Mouse (Mus musculus) liver, adult 2 months (tissue): ENCODE measurements around the gene Fancg. TPM values are rescaled to one million over a fixed set of nuclear protein-coding genes. Genes with fewer than 3 reads are reported as not detected.

Experiments
- DNase-seq: peaks from one replicate; pipeline ENCODE4 v3.0.0-alpha.2; 2011; ENCODE audit warnings: low read depth, low spot score; ENCODE audit errors: extremely low read depth
- H3K27ac ChIP-seq: fragments of 200-500 bp; replicated peaks from 2 replicates; pipeline ENCODE4 v1.5.1; 2012; ENCODE audit warnings: low read depth, mild to moderate bottlenecking, control low read depth, inconsistent platforms, low read length; ENCODE audit not compliant: insufficient read depth
- H3K27me3 ChIP-seq: fragments of 200-500 bp; 2 replicates; pipeline ENCODE4 v1.6.1; 2012; ENCODE audit warnings: mild to moderate bottlenecking, moderate library complexity, low read length, inconsistent platforms; ENCODE audit not compliant: control insufficient read depth, insufficient read depth
- H3K36me3 ChIP-seq: fragments of 200-500 bp; 2 replicates; pipeline ENCODE4 v1.6.1; 2012; ENCODE audit warnings: low read length, inconsistent platforms; ENCODE audit not compliant: control insufficient read depth, insufficient read depth
- H3K4me1 ChIP-seq: fragments of 200-500 bp; 2 replicates; pipeline ENCODE4 v1.6.1; 2011; ENCODE audit warnings: low read length; ENCODE audit not compliant: control insufficient read depth, insufficient read depth
- H3K4me3 ChIP-seq: fragments of 200-500 bp; 2 replicates; pipeline ENCODE4 v1.5.1; 2011; ENCODE audit warnings: low read depth, mild to moderate bottlenecking, control low read depth, low read length, moderate library complexity; ENCODE audit not compliant: insufficient read depth
- H3K79me2 ChIP-seq: fragments of 200-500 bp; 2 replicates; pipeline ENCODE4 v1.6.1; 2012; ENCODE audit warnings: inconsistent platforms, mild to moderate bottlenecking, low read length, moderate library complexity; ENCODE audit not compliant: control insufficient read depth, insufficient read depth
- H3K9ac ChIP-seq: fragments of 200-500 bp; 2 replicates; pipeline ENCODE4 v1.6.1; 2012; ENCODE audit warnings: low read depth, mild to moderate bottlenecking, control low read depth, inconsistent platforms, low read length
- CTCF ChIP-seq: fragments of 200-500 bp; IDR thresholded peaks from 2 replicates; pipeline ENCODE4 v1.5.1; 2011; ENCODE audit warnings: low read depth, low read length, control low read depth
- POLR2A ChIP-seq: fragments of 200-500 bp; IDR thresholded peaks from 2 replicates; pipeline ENCODE4 v1.6.1; 2011; ENCODE audit warnings: low read length, control low read depth; ENCODE audit not compliant: insufficient read depth; ENCODE audit errors: extremely low read depth
- WGBS: fragments of 180-500 bp; shearing (Covaris S2); methylation state at CpG from one replicate; pipeline ENCODE4 v1.1.7; 2018; 5-methylcytosine and 5-hydroxymethylcytosine counted together
- polyA plus RNA-seq: library from polyadenylated mRNA; depleted of rRNA; stranded (reverse); fragments of >200 nt; gene quantifications from 2 replicates; pipeline ENCODE4 v1.2.3, GENCODE M21; 2012
- total RNA-seq: library from RNA; depleted of rRNA; stranded (reverse); fragments of >200 nt; gene quantifications from 2 replicates; pipeline ENCODE4 v1.2.3, GENCODE M21; 2014

Fancg gene
- total and polyA plus RNA-seq, 2 experiments = 1.2 to 2.9 TPM

- peak within 1 kb of the TSS; percentile 76 for H3K4me3 ChIP-seq
- peaks cover 6% of the 10 kb centered on the region; the same call in 1 of the 2 replicates for H3K36me3 ChIP-seq
- peak within 1 kb of the TSS; percentile 94 for H3K27ac ChIP-seq
- peak; percentile 88 for DNase-seq
- 6% methylated on average over 42 of the region's 42 CpGs for WGBS
- no peaks in the 10 kb centered on the region; the same call in 1 of the 2 replicates for H3K79me2 ChIP-seq
- TF ChIP-seq CTCF (peak; percentile 95), POLR2A (no peak)
- H3K4me1 ChIP-seq = peaks cover 11% of the 10 kb centered on the region
- no peaks in the 10 kb centered on the region for H3K27me3 ChIP-seq
- H3K9ac ChIP-seq = peak within 1 kb of the TSS; percentile 77
Measured at GRCm38 (mm10) chr4:43025084-43025960, 15.0 kb upstream of the Fancg start, which contains the start of gene Pigo. Pigo (minus strand) TSS chr4:43025819.

GRCm38 (mm10) chr4:43024673-43025072 is 14.4 kb upstream of the Fancg start:
- H3K4me1 ChIP-seq = peaks cover 9% of the 10 kb centered on the region
- no peak for DNase-seq
- H3K36me3 ChIP-seq = peaks cover 6% of the 10 kb centered on the region; the same call in 1 of the 2 replicates
- H3K79me2 ChIP-seq = no peaks in the 10 kb centered on the region
- TF ChIP-seq CTCF = no peak
- TF ChIP-seq POLR2A = no peak
- H3K27ac ChIP-seq = no peak overlapping the region
- H3K27me3 ChIP-seq = no peaks in the 10 kb centered on the region
- WGBS = 79% methylated on average over 14 of the region's 14 CpGs
- H3K4me3 ChIP-seq = peak overlapping the region; percentile 9; the same call in 1 of the 2 replicates
- no peak overlapping the region for H3K9ac ChIP-seq

GRCm38 (mm10) chr4:43021341-43021740 is 11.0 kb upstream of the Fancg start:
- Histone ChIP-seq H3K27ac (no peak overlapping the region), H3K4me3 (no peak overlapping the region), H3K79me2 (no peaks in the 10 kb centered on the region), H3K4me1 (peaks cover 9% of the 10 kb centered on the region), H3K9ac (no peak overlapping the region), H3K36me3 (peaks cover 7% of the 10 kb centered on the region; the same call in 1 of the 2 replicates), H3K27me3 (no peaks in the 10 kb centered on the region)
- 89% methylated on average over 17 of the region's 17 CpGs for WGBS
- no peak for DNase-seq
- TF ChIP-seq POLR2A (no peak), CTCF (no peak)

GRCm38 (mm10) chr4:43020876-43021275 is 10.6 kb upstream of the Fancg start:
- DNase-seq = no peak
- no peak overlapping the region for H3K9ac ChIP-seq
- H3K36me3 ChIP-seq = peaks cover 7% of the 10 kb centered on the region; the same call in 1 of the 2 replicates
- no peak overlapping the region for H3K4me3 ChIP-seq
- TF ChIP-seq CTCF (no peak), POLR2A (no peak)
- H3K27ac ChIP-seq = no peak overlapping the region
- 95% methylated on average over 16 of the region's 16 CpGs for WGBS
- no peaks in the 10 kb centered on the region for H3K79me2 ChIP-seq
- no peaks in the 10 kb centered on the region for H3K27me3 ChIP-seq
- H3K4me1 ChIP-seq = peaks cover 9% of the 10 kb centered on the region

- H3K79me2 ChIP-seq = no peaks in the 10 kb centered on the region
- no peaks in the 10 kb centered on the region for H3K27me3 ChIP-seq
- no peak overlapping the region for H3K4me3 ChIP-seq
- 96% methylated on average over 23 of the region's 23 CpGs for WGBS
- no peak overlapping the region for H3K9ac ChIP-seq
- no peak overlapping the region for H3K27ac ChIP-seq
- peaks cover 7% of the 10 kb centered on the region; the same call in 1 of the 2 replicates for H3K36me3 ChIP-seq
- TF ChIP-seq POLR2A (no peak), CTCF (no peak)
- H3K4me1 ChIP-seq = peaks cover 6% of the 10 kb centered on the region
- DNase-seq = no peak
Measured at GRCm38 (mm10) chr4:43019641-43020465, 9.5 kb upstream of the Fancg start.
